Mouse (Mus musculus): ENCODE data around the gene Grin2a.
A peak's percentile ranks its signal among the peaks of the same experiment; 100 is the strongest.

Grin2a gene

GRCm38 (mm10) chr16:9857758-9858157 lies 137.6 kb downstream of the Grin2a start:
- no peak for DNase-seq

- no peak for DNase-seq
These were observed 143.9 kb downstream of the Grin2a start for GRCm38 (mm10) chr16:9851265-9851988.

DNA sequence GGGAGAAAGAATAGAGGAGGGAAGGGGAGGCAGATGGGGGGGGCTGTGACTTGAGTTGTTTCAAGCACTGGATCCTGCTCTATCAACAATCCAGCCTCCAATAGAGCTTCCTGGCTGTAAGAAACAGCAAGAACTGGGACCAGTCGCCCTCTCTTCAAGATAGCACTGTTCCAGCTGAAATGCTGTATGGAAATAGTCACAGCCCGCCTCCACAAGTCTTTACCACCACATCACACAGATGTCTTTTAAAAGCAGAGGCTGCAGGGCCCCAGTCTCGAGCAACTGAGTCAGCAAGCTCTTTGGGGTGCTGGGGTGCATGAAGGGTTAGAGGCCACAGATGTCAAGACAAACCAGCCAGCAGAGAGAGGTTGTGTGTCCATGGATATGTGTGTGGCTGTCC lies 153.9 kb downstream of the Grin2a start:
- DNase-seq = no peak

DNA sequence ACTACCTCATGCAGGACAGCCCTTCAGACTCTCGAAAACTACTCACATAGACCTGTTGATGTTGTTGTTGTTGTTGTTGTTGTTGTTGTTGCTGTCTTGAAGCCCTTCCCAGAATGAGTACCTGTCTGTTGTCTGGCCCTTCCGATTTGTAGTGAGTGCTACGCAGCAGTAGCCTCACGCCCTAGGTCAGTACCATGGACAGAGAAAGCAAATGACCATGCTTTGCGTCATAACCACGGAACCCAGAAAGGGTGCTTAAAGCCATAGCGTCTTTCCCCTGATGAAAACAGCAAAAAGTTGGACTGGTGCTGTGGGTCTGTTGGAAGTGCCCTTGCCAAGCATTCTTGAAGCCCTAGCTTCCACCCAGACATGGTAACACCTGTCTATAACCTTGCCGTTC lies 158.8 kb downstream of the Grin2a start:
- DNase-seq = peak; percentile 37 to 51

- DNase-seq = no peak
These were observed 161.1 kb downstream of the Grin2a start for GRCm38 (mm10) chr16:9834236-9834635.

- peak in 1 of 2 experiments; percentile 17 for DNase-seq
These were observed 170.3 kb downstream of the Grin2a start for GRCm38 (mm10) chr16:9825110-9825483.

DNA sequence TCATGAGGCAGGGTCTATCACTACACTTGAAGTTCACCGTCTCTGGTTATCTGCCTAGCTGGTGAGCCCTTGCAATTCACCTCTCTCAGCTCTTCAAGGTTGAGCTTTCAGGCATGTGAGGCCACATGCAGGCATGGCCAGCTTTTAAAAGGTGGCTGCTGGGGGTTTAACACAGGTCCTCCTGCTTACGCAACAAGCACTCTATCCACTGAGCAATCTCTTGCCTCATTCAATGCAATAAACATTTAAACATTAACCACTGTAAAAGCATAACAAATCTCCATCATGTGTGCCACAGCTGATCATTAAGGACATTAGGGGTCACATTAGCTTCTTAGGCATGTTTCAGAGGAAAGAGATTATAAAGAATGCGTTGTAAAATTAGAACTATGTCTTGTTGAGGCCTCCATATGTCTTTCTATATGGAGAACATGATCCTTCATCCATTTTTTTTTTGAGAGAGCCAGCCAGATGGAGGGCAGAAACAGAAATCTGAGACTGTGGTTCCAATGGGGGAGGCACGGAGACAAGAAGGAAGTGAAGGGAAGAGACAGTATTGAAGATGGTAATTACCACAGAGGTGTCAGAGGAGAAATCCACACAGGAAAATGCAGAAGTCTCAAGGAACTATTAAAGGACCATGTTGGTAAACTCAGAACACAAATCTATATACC lies 170.8 kb downstream of the Grin2a start:
- no peak for DNase-seq

DNA sequence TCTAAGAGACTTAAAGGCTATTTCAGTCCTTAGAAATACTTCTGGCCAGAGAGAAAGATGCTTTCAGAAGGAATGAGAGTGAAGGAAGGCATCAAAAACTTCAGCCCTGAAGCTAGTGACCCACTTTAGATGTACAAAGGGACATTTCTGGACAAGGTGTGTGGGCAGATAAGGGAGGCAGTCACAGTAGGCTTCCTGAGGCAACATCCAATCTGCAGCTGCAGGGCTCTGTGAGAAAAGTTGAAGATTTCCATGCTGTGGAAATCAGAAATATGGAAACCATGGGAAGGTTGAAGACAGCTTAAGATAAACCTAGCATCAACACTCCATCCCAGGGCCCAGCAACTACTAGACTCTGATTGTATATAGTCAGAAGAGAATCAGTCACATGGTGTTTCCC lies 171.7 kb downstream of the Grin2a start:
- DNase-seq = no peak

DNA sequence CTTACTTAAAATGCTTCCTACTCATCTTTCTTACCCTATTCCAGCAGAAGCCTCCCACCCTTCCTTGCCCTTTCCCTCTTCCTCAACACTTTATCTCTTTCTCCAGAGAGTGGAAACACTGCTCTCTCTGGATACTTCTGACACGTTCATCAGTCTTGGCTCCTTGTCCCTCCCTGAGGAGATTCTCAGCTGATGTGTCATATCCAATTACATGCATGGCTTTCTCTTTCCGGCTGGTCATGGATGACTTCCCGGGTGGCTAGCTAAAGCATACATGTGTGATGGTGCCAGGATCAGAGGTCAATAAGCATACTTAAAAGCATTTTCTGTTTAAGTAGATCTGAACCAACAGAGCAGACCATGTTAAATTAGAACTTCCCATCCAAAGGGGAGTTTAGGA lies 175.9 kb downstream of the Grin2a start:
- DNase-seq = peak in 1 of 2 experiments; percentile 3

DNA sequence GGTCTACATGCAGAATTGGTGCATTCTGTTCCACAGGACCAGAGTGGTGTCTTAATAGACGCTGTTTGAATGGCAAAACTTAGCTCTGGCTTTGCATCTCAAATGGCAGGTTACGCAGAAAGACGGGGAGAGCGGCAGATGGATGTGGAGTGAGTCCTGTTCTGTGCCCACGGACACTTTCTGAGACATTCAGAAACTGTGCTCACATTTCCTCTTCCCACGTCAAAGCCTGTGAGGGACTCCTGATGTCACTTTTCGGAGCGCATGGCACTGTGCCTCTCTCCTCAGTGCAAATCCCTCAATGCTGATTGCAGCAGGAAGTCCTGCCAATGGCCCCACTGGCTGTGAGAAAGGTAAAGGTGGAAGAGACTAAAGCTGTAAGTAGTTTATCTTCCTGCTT lies 194.0 kb downstream of the Grin2a start:
- no peak for DNase-seq

- peak; percentile 6 to 7 for DNase-seq
These were observed 195.1 kb downstream of the Grin2a start for GRCm38 (mm10) chr16:9800221-9800620.

- DNase-seq = no peak
These were observed 202.4 kb downstream of the Grin2a start for GRCm38 (mm10) chr16:9792976-9793375.

DNA sequence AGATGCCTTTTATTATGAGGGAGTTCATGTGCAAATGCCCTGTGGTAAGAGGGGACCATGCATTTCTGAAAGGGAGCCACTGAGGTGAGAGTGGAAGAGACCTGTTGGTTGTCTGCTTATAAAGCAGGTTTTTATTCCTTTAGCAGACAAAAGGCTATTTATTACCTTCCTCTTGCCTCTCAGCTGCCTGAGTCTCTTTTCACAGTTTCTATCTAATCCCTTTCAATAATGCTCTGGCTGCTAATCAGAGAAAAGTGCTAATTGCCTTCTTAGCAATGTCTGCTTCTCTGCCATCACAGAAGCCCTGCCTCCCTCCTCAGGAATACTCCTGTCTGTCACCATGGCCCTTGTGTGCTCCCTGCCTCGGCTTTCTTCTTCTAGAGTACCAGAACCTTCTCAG lies 209.1 kb downstream of the Grin2a start:
- DNase-seq = no peak

- no peak for DNase-seq
These were observed 209.5 kb downstream of the Grin2a start for GRCm38 (mm10) chr16:9785821-9786220.

DNA sequence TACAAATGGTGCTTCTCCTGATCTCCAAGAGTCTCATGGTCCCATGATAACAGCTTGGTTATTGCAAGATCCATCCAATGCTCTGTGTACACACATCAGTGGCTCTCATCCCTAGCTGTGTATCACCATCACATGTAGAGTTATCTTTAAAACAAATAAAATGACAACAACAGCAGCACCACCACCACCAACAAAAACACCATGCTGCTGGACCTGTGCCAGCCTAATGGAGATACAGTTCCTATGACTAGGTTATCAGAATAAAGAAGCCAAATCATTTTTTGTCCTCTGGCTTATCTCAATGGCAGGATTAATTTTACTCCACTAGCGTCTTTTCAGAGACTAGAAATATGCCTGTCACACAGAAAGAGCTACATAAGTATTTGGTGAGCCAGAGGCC lies 226.4 kb downstream of the Grin2a start:
- no peak for DNase-seq

- DNase-seq = peak in 1 of 2 experiments; percentile 5
These were observed 227.0 kb downstream of the Grin2a start for GRCm38 (mm10) chr16:9768356-9768755.

DNA sequence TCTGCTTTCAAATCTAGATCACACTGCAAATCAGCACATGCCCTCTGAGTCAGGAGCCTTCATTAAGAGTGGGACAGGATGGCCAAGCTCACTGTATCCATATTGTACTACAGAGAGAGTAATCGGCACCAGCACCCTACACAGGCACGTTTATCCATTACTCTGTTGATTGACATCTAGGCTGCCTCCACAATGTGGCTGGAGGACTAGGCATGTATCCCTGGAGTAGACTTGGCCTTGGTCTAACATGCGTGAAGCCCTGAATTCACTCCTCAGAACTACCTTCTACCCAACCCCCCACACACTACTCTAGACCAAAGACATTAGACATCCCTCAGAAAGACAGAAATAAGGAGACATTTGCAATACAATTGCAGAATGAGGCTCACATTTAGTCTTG lies 227.4 kb downstream of the Grin2a start:
- DNase-seq = no peak

- no peak for DNase-seq
These were observed 231.3 kb downstream of the Grin2a start for GRCm38 (mm10) chr16:9764086-9764485.

- DNase-seq = no peak
These were observed 235.0 kb downstream of the Grin2a start for GRCm38 (mm10) chr16:9760347-9760746.

DNA sequence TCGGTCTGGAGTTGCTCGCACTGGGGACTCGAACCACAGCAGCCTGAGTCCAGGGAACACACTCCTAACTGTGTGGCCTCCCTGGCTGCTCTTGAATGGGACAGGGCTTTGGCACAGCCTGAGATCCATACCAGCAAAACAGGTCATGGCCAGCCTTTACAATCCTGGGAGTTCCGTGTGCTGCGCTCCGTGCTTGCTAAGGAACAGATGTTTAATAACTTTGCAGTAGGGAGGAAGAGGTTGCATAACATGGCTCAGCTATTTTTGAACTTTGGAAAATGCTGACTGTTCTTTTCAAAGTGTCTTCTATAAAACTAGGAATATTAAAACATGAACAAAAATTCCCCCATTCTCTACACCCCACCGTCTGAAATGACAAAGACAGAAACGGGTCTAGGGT lies 238.5 kb downstream of the Grin2a start:
- no peak for DNase-seq

DNA sequence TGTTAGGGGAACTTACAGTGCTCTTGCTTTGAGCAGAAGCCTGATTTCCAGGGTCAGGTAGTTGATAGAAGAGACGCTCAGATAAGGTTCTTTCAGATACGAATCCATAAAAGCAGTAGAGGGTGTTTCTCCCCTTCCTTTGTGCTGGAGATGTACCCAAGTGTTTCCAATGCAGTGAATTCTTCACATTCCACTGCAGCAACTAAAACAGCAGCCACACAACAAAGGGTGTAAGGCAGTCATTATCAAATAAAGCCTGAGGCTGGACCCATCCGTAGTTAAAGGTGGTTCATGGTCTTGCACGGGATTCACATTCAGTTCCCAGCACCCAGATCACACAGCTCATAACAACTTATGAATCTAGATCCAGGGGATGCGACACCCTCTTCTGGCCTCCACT lies 241.3 kb downstream of the Grin2a start:
- no peak for DNase-seq

GRCm38 (mm10) chr16:9753045-9753444 lies 242.3 kb downstream of the Grin2a start:
- DNase-seq = no peak

- no peak for DNase-seq
These were observed 242.8 kb downstream of the Grin2a start for GRCm38 (mm10) chr16:9752600-9752999.

DNA sequence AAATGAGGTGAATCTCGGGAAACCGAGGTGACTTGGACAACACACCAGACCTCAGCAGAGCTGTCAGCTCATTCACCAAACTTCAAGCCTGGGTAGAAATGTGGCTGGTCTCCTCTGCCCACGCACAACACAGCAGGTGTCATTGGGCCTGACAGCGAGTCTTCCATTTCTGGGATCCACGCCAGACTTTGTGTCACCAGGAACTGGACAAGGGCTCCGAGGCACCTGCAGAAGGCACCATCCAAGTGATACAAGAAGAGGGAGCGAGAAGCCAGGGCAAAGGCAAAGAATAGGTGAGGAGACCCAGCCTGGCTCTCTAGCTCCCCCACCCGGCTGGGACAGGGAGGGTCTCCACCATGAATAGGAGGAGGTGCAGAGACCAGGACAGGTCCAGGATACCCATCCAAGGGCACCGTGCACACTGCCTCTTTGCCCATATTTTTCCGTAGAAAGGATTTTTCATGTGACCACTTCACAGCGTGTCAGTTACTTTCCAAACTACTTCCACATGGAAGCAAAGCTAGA lies 244.3 kb downstream of the Grin2a start:
- DNase-seq = no peak
